Mouse (Mus musculus) gastrocnemius, postnatal 10 days (tissue): ENCODE measurements around the gene Lgr4. TPM values are rescaled to one million over a fixed set of nuclear protein-coding genes. Genes with fewer than 3 reads are reported as not detected.
A peak's percentile ranks its signal among the peaks of the same experiment; 100 is the strongest.

ENCODE experiments used
- DNase-seq: peaks from one replicate; pipeline ENCODE4 v3.0.0; 2021; ENCODE audit warnings: mixed read lengths
- total RNA-seq, 2 experiments: library from RNA; stranded (reverse); gene quantifications; 2 replicates each; pipeline ENCODE4 v1.2.3; 2021

The Lgr4 gene
- total RNA-seq, 2 experiments from 2014 or later, result 25.0 to 25.3 TPM

GRCm38 (mm10) chr2:110019656-110020055, 102.2 kb downstream of the Lgr4 start:
- DNase-seq, result peak; percentile 15

DNA sequence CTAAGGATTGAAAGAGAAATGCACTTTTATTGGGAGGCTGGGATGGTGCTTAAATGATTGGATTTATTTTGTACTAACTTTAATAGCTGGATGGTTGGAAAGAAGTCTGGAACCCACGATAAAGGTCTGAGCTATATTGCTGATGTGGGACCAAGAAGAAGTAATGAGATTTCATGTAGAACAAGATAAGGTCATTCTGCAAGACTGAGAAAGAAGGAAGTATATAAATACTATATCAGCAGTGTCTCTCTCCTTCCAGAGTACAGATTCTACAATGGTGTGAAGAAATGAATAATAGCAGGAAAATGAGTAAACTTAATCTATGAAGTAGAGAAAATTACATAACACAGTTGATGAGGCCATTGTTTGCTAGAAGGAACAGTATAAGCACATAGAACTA, 103.0 kb downstream of the Lgr4 start:
- DNase-seq, result no peak

DNA sequence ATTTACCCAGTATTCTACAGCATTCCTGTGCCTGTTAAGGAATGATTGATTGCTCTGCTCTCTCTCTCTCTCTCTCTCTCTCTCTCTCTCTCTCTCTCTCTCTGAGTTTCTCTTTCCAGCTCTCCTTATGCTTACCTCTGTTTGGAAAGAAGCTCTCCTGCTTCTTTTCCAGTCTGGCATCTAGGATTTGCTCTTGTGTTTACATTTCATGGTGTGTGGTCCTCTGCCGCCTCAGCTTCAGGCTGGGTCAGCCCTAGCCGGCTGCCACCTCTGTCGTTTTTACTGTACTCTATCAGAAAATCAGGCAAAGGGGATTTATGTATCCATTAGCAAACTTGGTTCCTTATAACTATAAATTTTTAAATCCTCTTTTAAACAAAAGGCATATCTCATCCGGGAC, 118.8 kb downstream of the Lgr4 start:
- no peak for DNase-seq

DNA sequence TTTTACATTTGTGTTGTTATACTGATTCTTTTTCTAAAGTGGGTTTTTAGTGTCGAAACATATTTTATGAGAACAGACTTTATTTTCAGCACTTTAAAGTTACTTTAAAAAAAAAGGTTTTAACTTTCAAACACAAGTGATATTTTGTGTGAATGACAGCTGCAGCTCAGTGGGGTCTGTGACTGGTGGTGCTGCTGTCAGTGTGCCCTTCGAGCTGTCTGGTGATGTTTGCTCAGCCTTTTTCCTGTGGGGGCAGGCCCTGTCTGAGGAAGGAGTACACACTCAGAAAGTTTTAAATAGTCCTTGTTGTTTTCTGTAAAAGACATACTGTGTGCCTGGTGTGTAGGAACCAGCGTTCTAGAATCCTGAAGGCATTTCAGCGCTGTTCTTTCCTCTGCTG, 119.2 kb downstream of the Lgr4 start:
- no peak for DNase-seq

DNA sequence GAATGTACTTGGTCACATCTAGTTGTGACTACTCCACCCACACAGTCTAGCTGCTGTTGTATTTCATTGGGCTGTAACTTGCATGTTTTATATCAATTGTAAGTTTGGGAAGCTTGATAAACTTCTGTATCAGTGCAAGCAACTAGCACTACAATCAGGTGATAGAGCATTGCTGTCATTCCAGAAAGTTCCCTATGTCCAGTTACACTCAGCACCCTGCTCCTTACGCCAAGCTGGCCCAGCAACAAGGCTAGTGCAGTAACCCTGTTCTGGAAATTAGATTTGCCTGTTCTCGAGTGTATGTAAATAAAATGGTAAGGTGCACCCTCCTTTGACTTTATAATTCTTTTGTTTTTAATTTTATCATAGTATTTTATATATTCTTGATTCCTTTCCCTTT, 119.8 kb downstream of the Lgr4 start:
- DNase-seq, result no peak

GRCm38 (mm10) chr2:110038341-110038740, 120.9 kb downstream of the Lgr4 start:
- DNase-seq, result no peak

GRCm38 (mm10) chr2:110042861-110043760, 125.7 kb downstream of the Lgr4 start:
- no peak for DNase-seq

DNA sequence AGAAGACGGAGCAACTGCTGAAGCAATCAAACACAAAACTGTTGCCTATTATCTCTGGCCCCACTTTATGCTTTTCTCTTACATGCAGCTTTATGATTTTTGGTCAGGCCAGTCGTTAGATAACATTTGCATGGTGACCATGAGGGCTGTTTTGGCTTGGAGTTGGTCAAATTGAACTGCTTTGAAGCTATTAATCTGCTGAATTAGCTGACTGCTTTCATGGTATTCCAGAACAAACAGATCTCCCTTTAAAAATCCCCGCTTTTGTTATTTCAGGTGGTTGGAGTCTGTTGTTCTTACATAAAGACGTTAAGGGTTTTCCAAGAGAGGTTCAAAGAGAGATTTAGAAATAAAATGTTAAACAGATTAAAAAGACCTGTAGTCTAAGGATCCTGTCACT, 141.0 kb downstream of the Lgr4 start:
- no peak for DNase-seq

GRCm38 (mm10) chr2:110063131-110063530, 145.7 kb downstream of the Lgr4 start:
- no peak for DNase-seq

Other genes starting within 250 kb of the Lgr4 start
- gene Bdnf, start 242.9 kb upstream of the Lgr4 start, total RNA-seq, result under 1 TPM; 0.23 to 0.47 TPM
- gene Lin7c, start 26.8 kb upstream of the Lgr4 start, total RNA-seq, result 10 to 100 TPM; 30.4 to 32.1 TPM
- 10 to 100 TPM; 10.5 to 13.2 TPM for gene Ccdc34, start 100.2 kb downstream of the Lgr4 start, total RNA-seq